Mouse (Mus musculus) limb, embryonic 11.5 days (tissue): Measurements from ENCODE around the gene Gm17324. TPM values are rescaled to one million over a fixed set of nuclear protein-coding genes. Genes with fewer than 3 reads are reported as not detected.

Source experiments
- ATAC-seq: fragments of 200-750 bp; cut with Nextera tagmentation; 2 replicates; pipeline ENCODE4 v1.8.0; 2017; ENCODE audit warnings: low read depth; ENCODE audit not compliant: insufficient number of reproducible peaks, low FRiP score, low TSS enrichment
- DNase-seq: peaks from one replicate; pipeline ENCODE4 v3.0.0-alpha.2; 2015; ENCODE audit warnings: low spot score
- H3K27ac ChIP-seq: fragments of 300-500 bp; sonication (generic); replicated peaks from 2 replicates; pipeline ENCODE4 v1.5.1; 2014; ENCODE audit warnings: low read depth, mild to moderate bottlenecking, low read length
- H3K27me3 ChIP-seq: fragments of 300-500 bp; sonication (generic); 2 replicates; pipeline ENCODE4 v1.6.1; 2014; ENCODE audit warnings: mild to moderate bottlenecking, low read length, mixed read lengths; ENCODE audit not compliant: control insufficient read depth, insufficient read depth
- H3K36me3 ChIP-seq: fragments of 300-500 bp; sonication (generic); 2 replicates; pipeline ENCODE4 v1.6.1; 2014; ENCODE audit warnings: mild to moderate bottlenecking, low read length, moderate library complexity, mixed read lengths; ENCODE audit not compliant: control insufficient read depth, insufficient read depth
- H3K4me1 ChIP-seq: fragments of 300-500 bp; sonication (generic); 2 replicates; pipeline ENCODE4 v1.6.1; 2014; ENCODE audit warnings: low read length, mixed read lengths; ENCODE audit not compliant: control insufficient read depth, insufficient read depth
- H3K4me2 ChIP-seq: fragments of 300-500 bp; sonication (generic); 2 replicates; pipeline ENCODE4 v1.6.1; 2014; ENCODE audit warnings: low read depth, mild to moderate bottlenecking, moderate library complexity; ENCODE audit not compliant: severe bottlenecking
- H3K4me3 ChIP-seq: fragments of 300-500 bp; sonication (generic); 2 replicates; pipeline ENCODE4 v1.5.1; 2014; ENCODE audit warnings: low read depth, low read length
- H3K9ac ChIP-seq: fragments of 300-500 bp; sonication (generic); 2 replicates; pipeline ENCODE4 v1.6.1; 2014; ENCODE audit warnings: mild to moderate bottlenecking, low read length
- H3K9me3 ChIP-seq: fragments of 300-500 bp; sonication (generic); 2 replicates; pipeline ENCODE4 v1.6.1; 2016; ENCODE audit warnings: low read length; ENCODE audit not compliant: control insufficient read depth
- WGBS: fragments of 180-500 bp; shearing (Covaris S2); extraction: QIAGEN DNeasy Blood & Tissue Kit; methylation state at CpG from one replicate; pipeline ENCODE4 v1.1.7; 2014; 5-methylcytosine and 5-hydroxymethylcytosine counted together
- polyA plus RNA-seq: library from polyadenylated mRNA; unstranded; fragments of >200 nt; fragmentation: Nextera tagmentation; extraction: Ambion mirVana; gene quantifications from 2 replicates; pipeline ENCODE4 v1.2.1, GENCODE M21; 2014

Gene Gm17324
- polyA plus RNA-seq, 1 experiment from 2014 or later: 0.36 TPM

DNA sequence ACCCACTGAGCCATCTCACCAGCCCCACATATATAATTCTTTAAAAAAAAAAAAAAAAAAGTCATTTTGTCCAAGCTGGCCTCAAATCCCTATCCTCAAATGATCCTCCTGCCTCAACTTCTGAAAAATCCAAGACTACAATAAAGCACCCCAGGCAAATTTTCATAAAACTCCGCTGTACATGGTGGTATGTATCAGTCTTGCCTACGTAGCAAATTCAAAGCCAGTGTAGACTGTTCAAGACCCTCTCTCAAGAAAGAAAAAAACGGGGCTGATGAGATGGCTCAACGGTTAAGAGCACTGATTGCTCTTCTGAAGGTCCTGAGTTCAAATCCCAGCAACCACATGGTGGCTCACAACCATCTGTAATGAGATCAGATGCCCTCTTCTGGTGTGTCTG, 27.3 kb upstream of the Gm17324 start:
- H3K36me3 ChIP-seq: peaks cover 11% of the 10 kb centered on the region; the same call in 1 of the 2 replicates
- ATAC-seq: 0 out of 2 replicates have a peak, but pooled peaks have one; percentile 17
- no peak overlapping the region for H3K4me3 ChIP-seq
- WGBS: 88% methylated on average over 4 of the region's 4 CpGs
- DNase-seq: no peak
- no peak overlapping the region for H3K4me2 ChIP-seq
- H3K9ac ChIP-seq: no peak overlapping the region
- H3K9me3 ChIP-seq: no peaks in the 10 kb centered on the region
- H3K4me1 ChIP-seq: 0 out of 2 replicates have a peak, but pooled peaks cover 2% of the 10 kb centered on the region
- H3K27ac ChIP-seq: no peak overlapping the region
- no peaks in the 10 kb centered on the region for H3K27me3 ChIP-seq

DNA sequence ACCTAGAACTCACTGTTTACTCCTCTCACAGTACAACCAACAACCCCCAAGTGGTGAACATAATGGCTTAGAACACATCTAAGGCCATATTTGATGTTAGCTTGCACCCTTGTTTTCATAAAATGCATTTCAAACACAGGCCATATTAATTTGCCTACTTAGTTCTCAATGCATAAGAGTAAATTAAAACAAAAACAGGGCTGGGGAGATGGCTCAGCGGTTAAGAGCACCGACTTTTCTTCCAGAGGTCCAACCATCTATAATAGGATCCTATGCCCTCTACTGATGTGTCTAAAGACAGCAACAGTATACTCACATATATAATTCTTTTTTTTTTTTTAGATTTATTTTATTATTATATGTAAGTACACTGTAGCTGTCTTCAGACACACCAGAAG, 26.8 kb upstream of the Gm17324 start:
- no peak overlapping the region for H3K4me3 ChIP-seq
- no peaks in the 10 kb centered on the region for H3K9me3 ChIP-seq
- H3K27me3 ChIP-seq: no peaks in the 10 kb centered on the region
- DNase-seq (no peak), ATAC-seq (no peak)
- WGBS: 93% methylated on average over 2 of the region's 2 CpGs
- no peak overlapping the region for H3K4me2 ChIP-seq
- H3K9ac ChIP-seq: no peak overlapping the region
- no peak overlapping the region for H3K27ac ChIP-seq
- H3K36me3 ChIP-seq: peaks cover 15% of the 10 kb centered on the region; the same call in 1 of the 2 replicates
- H3K4me1 ChIP-seq: 0 out of 2 replicates have a peak, but pooled peaks cover 2% of the 10 kb centered on the region

DNA sequence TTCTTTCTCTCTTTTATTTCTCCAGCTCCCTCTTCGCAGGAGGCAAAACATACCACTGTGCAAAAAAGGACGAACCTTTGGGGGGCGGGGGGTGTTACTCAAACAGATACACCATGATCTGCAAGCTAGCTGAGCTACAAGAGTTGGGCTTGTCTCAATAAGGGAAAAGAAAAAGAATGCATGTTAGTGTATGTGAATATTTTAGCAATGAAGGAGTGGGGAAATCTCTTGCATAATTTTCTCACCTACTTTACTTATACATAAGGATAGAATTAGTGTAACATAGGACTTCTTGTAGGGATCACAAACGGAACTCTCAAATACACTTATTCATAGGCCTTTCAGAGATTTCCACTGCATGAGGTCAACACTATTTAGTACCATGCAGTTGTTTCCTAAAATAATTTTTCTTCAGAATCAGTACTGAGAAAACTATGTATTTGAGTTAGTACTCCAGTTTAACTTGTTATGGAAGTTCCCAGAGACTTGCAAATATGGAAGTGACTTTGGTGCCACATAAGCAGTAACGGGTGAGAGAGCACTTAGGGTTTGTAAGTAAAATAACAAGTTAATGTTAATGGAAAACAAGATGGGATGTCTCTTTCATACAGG, 26.3 kb upstream of the Gm17324 start:
- H3K4me1 ChIP-seq: 0 out of 2 replicates have a peak, but pooled peaks cover 2% of the 10 kb centered on the region
- peaks cover 15% of the 10 kb centered on the region; the same call in 1 of the 2 replicates for H3K36me3 ChIP-seq
- H3K4me2 ChIP-seq: no peak overlapping the region
- DNase-seq: no peak
- H3K9ac ChIP-seq: no peak overlapping the region
- no peak overlapping the region for H3K4me3 ChIP-seq
- ATAC-seq: no peak
- no peaks in the 10 kb centered on the region for H3K27me3 ChIP-seq
- H3K9me3 ChIP-seq: no peaks in the 10 kb centered on the region
- H3K27ac ChIP-seq: no peak overlapping the region
- 92% methylated on average over 5 of the region's 5 CpGs for WGBS

DNA sequence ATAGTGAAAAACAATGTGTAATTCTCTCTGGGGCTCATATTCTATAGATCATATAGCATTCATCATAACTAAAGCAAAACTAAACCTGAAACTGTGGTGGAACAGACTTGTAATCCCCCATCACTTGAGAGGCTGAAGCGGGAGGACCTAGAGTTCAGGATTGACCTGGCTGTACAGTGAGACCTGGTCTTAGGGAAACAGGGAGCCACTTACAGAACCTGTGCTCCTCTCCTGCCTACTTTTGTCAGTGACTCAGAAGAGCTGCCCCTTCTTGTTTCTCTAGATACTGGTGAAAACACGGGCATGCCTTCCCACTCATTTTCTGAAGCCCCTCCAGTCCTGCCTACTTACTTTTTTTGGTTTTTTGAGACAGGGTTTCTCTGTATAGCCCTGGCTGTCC, 25.7 kb upstream of the Gm17324 start:
- WGBS: 80% methylated on average over 2 of the region's 2 CpGs
- H3K27ac ChIP-seq: no peak overlapping the region
- no peaks in the 10 kb centered on the region for H3K4me1 ChIP-seq
- no peak for ATAC-seq
- H3K36me3 ChIP-seq: peaks cover 12% of the 10 kb centered on the region; the same call in 1 of the 2 replicates
- H3K4me2 ChIP-seq: no peak overlapping the region
- DNase-seq: no peak
- no peak overlapping the region for H3K9ac ChIP-seq
- H3K9me3 ChIP-seq: no peaks in the 10 kb centered on the region
- H3K4me3 ChIP-seq: no peak overlapping the region
- H3K27me3 ChIP-seq: no peaks in the 10 kb centered on the region

DNA sequence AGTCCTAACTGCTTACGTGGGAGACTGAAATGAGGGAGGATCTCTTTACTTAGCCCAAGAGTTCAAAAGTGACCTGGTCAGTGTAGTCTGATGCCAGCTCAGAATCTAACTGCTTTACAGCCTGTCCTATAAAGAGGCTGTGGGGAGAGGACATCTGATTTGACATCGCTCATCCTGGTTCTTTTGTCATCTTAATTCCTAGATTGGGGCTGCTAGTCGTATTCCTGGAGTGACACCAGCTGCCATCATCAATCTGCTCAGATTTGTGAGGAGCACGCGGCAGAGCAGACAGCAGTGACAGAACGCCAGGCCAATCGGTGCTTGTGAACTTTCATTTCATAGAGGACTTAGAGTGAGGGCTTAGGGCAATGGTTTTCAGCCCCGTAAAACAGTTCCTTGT, 25.0 kb upstream of the Gm17324 start:
- no peak for DNase-seq
- no peaks in the 10 kb centered on the region for H3K4me1 ChIP-seq

DNA sequence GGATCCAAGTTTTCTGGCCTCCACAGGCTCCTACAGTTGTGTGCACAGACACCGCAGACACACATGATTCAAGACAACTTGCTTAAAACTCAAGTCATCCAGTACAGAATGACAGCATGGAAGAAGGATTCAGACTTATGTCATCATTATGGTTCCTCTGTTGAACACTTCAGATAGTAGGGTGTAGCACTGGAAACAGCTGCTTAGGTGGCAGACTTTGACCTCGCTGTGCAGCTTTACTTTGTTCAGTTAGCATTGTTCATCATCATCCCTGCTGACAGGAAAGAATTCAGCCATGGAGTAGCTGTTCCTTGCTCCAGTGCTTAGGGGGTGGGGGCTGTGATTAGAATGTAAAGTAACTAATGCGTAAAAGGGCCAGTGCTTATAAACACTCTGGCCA, 17.1 kb upstream of the Gm17324 start:
- no peak for ATAC-seq

More for the DNA sequence above, 25.0 kb upstream of the Gm17324 start:
- H3K9ac ChIP-seq: no peak overlapping the region
- WGBS: 85% methylated on average over 8 of the region's 8 CpGs
- no peak for ATAC-seq
- no peaks in the 10 kb centered on the region for H3K9me3 ChIP-seq
- no peak overlapping the region for H3K4me2 ChIP-seq
- no peak overlapping the region for H3K27ac ChIP-seq
- H3K36me3 ChIP-seq: peaks cover 12% of the 10 kb centered on the region; the same call in 1 of the 2 replicates
- H3K27me3 ChIP-seq: no peaks in the 10 kb centered on the region
- no peak overlapping the region for H3K4me3 ChIP-seq

DNA sequence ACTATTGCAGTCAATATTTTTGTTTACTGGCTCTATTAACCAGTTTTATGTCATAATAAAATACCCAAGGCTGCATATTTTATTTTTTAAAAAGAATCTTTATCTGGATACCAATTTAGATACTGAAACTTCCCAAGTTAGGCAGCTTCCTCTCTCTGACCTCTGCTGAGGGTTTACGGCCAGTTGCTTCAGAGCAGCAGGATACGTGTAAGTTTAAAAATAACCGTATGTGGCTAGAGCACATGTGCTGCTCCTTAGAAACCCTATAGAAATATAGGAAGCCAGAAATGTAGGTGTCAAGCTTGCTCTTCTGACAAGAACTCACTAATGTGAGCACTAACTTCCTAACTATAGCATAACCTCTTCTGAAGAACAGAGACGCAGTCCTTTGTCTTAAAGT, 14.8 kb upstream of the Gm17324 start:
- H3K4me2 ChIP-seq: no peak overlapping the region
- peaks cover 10% of the 10 kb centered on the region for H3K36me3 ChIP-seq
- H3K4me3 ChIP-seq: no peak overlapping the region
- H3K4me1 ChIP-seq: no peaks in the 10 kb centered on the region
- no peaks in the 10 kb centered on the region for H3K27me3 ChIP-seq
- H3K27ac ChIP-seq: no peak overlapping the region
- WGBS: 90% methylated on average over 4 of the region's 4 CpGs
- ATAC-seq: no peak
- H3K9ac ChIP-seq: no peak overlapping the region
- no peaks in the 10 kb centered on the region for H3K9me3 ChIP-seq
- no peak for DNase-seq

More for the DNA sequence above, 17.1 kb upstream of the Gm17324 start:
- Histone ChIP-seq H3K27me3 (no peaks in the 10 kb centered on the region), H3K4me1 (no peaks in the 10 kb centered on the region), H3K9ac (no peak overlapping the region), H3K36me3 (peaks cover 9% of the 10 kb centered on the region; the same call in 1 of the 2 replicates), H3K4me3 (no peak overlapping the region), H3K27ac (no peak overlapping the region), H3K4me2 (no peak overlapping the region), H3K9me3 (no peaks in the 10 kb centered on the region)
- 90% methylated on average over 3 of the region's 3 CpGs for WGBS
- no peak for DNase-seq

DNA sequence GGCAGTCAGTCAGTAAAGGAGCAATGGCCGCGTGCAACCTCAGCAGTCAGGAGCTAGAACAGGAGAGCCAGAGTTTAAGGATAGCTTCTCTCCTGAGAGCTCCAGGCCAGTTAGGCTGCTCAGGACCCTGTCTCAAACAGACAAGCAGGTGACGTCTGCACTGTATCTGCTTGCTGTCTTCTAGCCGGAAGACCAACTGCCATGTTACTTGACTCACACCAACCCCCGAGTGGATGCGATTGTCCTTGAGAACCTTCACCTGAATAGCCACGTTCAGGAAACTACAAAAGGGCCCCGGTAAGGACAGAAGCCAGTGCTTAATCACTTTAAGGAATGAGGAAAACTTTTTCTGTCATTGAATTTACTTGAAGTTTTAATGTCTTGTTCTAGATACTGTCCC, 8.4 kb upstream of the Gm17324 start:
- no peaks in the 10 kb centered on the region for H3K27me3 ChIP-seq
- H3K9me3 ChIP-seq: no peaks in the 10 kb centered on the region
- H3K36me3 ChIP-seq: peaks cover 18% of the 10 kb centered on the region
- no peak overlapping the region for H3K4me2 ChIP-seq
- WGBS: 92% methylated on average over 8 of the region's 8 CpGs
- no peaks in the 10 kb centered on the region for H3K4me1 ChIP-seq
- no peak for DNase-seq
- no peak overlapping the region for H3K9ac ChIP-seq
- H3K4me3 ChIP-seq: no peak overlapping the region
- ATAC-seq: no peak
- H3K27ac ChIP-seq: no peak overlapping the region

DNA sequence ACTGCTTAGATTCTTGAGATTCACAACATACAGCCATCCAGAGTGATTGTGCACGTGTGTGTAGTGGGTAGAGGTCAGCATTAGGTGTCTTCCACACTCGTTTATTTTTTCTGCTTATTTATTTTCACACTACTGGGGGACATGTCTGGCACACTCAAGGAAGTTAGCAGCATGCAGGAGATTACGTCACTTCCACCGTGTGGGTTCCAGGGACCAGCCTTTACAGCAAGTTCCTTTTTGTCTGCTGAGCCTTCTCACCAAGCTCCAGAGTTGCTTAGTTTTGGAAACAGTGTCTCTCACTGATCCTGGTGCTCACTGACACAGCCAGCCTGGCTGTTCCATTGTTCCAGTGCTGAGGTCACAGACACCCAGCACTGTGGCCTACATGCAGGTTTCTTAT, 2.8 kb upstream of the Gm17324 start:
- ATAC-seq: no peak
- H3K9ac ChIP-seq: no peak overlapping the region
- 89% methylated on average over 4 of the region's 4 CpGs for WGBS
- no peak overlapping the region for H3K4me3 ChIP-seq
- H3K4me2 ChIP-seq: no peak overlapping the region
- no peak overlapping the region for H3K27ac ChIP-seq
- H3K9me3 ChIP-seq: no peaks in the 10 kb centered on the region
- H3K4me1 ChIP-seq: peaks cover 5% of the 10 kb centered on the region; the same call in 1 of the 2 replicates
- DNase-seq: no peak
- no peaks in the 10 kb centered on the region for H3K27me3 ChIP-seq
- peaks cover 8% of the 10 kb centered on the region; the same call in 1 of the 2 replicates for H3K36me3 ChIP-seq
